Mouse (Mus musculus) spleen, adult 18-20 months (tissue): Measurements from ENCODE around the gene Lzts2.

Experiments used
- DNase-seq, 2 experiments: peaks; one replicate each; pipeline ENCODE4 v3.0.0; 2022; ENCODE audit warnings: mixed read lengths in 2 of 2

Gene Lzts2

GRCm38 (mm10) chr19:45003740-45004516 lies 10.3 kb upstream of the Lzts2 start:
- no peak for DNase-seq

GRCm38 (mm10) chr19:45005444-45005843 lies 8.8 kb upstream of the Lzts2 start, which contains the start of gene Twnk:
Twnk (plus strand) TSS chr19:45005663.
- peak; percentile 79 to 89 for DNase-seq

- peak; percentile 90 to 97 for DNase-seq
Observed at GRCm38 (mm10) chr19:45005957-45006712, 8.1 kb upstream of the Lzts2 start, which contains the start of gene Mrpl43. Mrpl43 (minus strand) TSS chr19:45006442.

- DNase-seq = no peak
Observed at GRCm38 (mm10) chr19:45007021-45007420, 7.2 kb upstream of the Lzts2 start.

- DNase-seq = no peak
Observed at GRCm38 (mm10) chr19:45007425-45008191, 6.6 kb upstream of the Lzts2 start.

- no peak for DNase-seq
Observed at GRCm38 (mm10) chr19:45010646-45011045, 3.6 kb upstream of the Lzts2 start.

GRCm38 (mm10) chr19:45012219-45012618 lies 2.0 kb upstream of the Lzts2 start:
- DNase-seq = no peak

GRCm38 (mm10) chr19:45012636-45013035 lies 1.6 kb upstream of the Lzts2 start:
- DNase-seq = no peak

- DNase-seq = no peak
Observed at GRCm38 (mm10) chr19:45013581-45014225, 511 bp upstream of the Lzts2 start.

GRCm38 (mm10) chr19:45014981-45015402 lies 778 bp downstream of the Lzts2 start:
- peak in 1 of 2 experiments; percentile 28 for DNase-seq

GRCm38 (mm10) chr19:45015518-45016281 lies 1.5 kb downstream of the Lzts2 start:
- peak; percentile 51 to 63 for DNase-seq

GRCm38 (mm10) chr19:45016341-45017215 lies 2.4 kb downstream of the Lzts2 start:
- DNase-seq = peak in 1 of 2 experiments; percentile 26

GRCm38 (mm10) chr19:45017216-45017771 lies 3.1 kb downstream of the Lzts2 start:
- peak; percentile 38 to 45 for DNase-seq

GRCm38 (mm10) chr19:45017909-45018308 lies 3.7 kb downstream of the Lzts2 start:
- peak; percentile 46 to 51 for DNase-seq

GRCm38 (mm10) chr19:45018351-45018831 lies 4.2 kb downstream of the Lzts2 start:
- no peak for DNase-seq

- DNase-seq = no peak
Observed at GRCm38 (mm10) chr19:45020348-45020747, 6.1 kb downstream of the Lzts2 start.

GRCm38 (mm10) chr19:45021362-45021761 lies 7.1 kb downstream of the Lzts2 start:
- no peak for DNase-seq

- no peak for DNase-seq
Observed at GRCm38 (mm10) chr19:45023993-45024392, 9.8 kb downstream of the Lzts2 start.

GRCm38 (mm10) chr19:45024775-45025174 lies 10.6 kb downstream of the Lzts2 start:
- DNase-seq = no peak

GRCm38 (mm10) chr19:45025937-45026568 lies 11.8 kb downstream of the Lzts2 start:
- DNase-seq = no peak
